Mouse (Mus musculus): ENCODE data around the gene Sptb. TPM values are rescaled to one million over a fixed set of nuclear protein-coding genes. Genes with fewer than 3 reads are reported as not detected.
A peak's percentile ranks its signal among the peaks of the same experiment; 100 is the strongest.

The Sptb gene
- polyA plus RNA-seq (2015; fragmentation: Nextera tagmentation; extraction: Ambion mirVana): 1.3 and 1.8 TPM in 2 replicates

- H3K27ac ChIP-seq (ENCODE audit: low read length): no peak within 1 kb of the TSS
- WGBS: under 1% methylated on average over 40 of the region's 40 CpGs
- H3K4me2 ChIP-seq (ENCODE audit: low read depth, low read length): peak within 1 kb of the TSS; percentile 100
- ATAC-seq (ENCODE audit: low read depth): peak; percentile 58; the same call in 1 of the 2 replicates
- H3K9ac ChIP-seq (ENCODE audit: low read length): peak within 1 kb of the TSS; percentile 71
- peaks cover 12% of the 10 kb centered on the region for H3K4me1 ChIP-seq (replicated peaks; ENCODE audit: control insufficient read depth, insufficient read depth, low read length)
- H3K27me3 ChIP-seq (ENCODE audit: control insufficient read depth, insufficient read depth, low read depth, low read length): peaks cover 43% of the 10 kb centered on the region
- H3K36me3 ChIP-seq (ENCODE audit: control insufficient read depth, insufficient read depth, low read length): no peaks in the 10 kb centered on the region
- H3K9me3 ChIP-seq (ENCODE audit: control insufficient read depth, low read length): no peaks in the 10 kb centered on the region
- H3K4me3 ChIP-seq (ENCODE audit: low read length): peak within 1 kb of the TSS; percentile 72
Measured at GRCm38 (mm10) chr12:76710351-76711100, at the start of gene Sptb. TSS of gene Sptb (minus strand) at chr12:76710547.

GRCm38 (mm10) chr12:76752652-76753318 lies 42.4 kb upstream of the Sptb start:
- H3K4me3 ChIP-seq (ENCODE audit: low read length): no peak overlapping the region
- H3K9me3 ChIP-seq (ENCODE audit: control insufficient read depth, low read length): 0 out of 2 replicates have a peak, but pooled peaks cover 4% of the 10 kb centered on the region
- no peak overlapping the region for H3K4me2 ChIP-seq (ENCODE audit: low read depth, low read length)
- H3K9ac ChIP-seq (ENCODE audit: low read length): no peak overlapping the region
- H3K27me3 ChIP-seq (ENCODE audit: control insufficient read depth, insufficient read depth, low read depth, low read length): no peaks in the 10 kb centered on the region
- H3K27ac ChIP-seq (ENCODE audit: low read length): no peak overlapping the region
- no peaks in the 10 kb centered on the region for H3K4me1 ChIP-seq (replicated peaks; ENCODE audit: control insufficient read depth, insufficient read depth, low read length)
- no peak for ATAC-seq (ENCODE audit: low read depth)
- no peaks in the 10 kb centered on the region for H3K36me3 ChIP-seq (ENCODE audit: control insufficient read depth, insufficient read depth, low read length)
- WGBS: 40% methylated on average over 14 of the region's 14 CpGs

GRCm38 (mm10) chr12:76750866-76751459 lies 40.6 kb upstream of the Sptb start:
- Histone ChIP-seq H3K9me3 (ENCODE audit: control insufficient read depth, low read length) (0 out of 2 replicates have a peak, but pooled peaks cover 4% of the 10 kb centered on the region), H3K27ac (ENCODE audit: low read length) (no peak overlapping the region), H3K4me1 (replicated peaks; ENCODE audit: control insufficient read depth, insufficient read depth, low read length) (no peaks in the 10 kb centered on the region), H3K36me3 (ENCODE audit: control insufficient read depth, insufficient read depth, low read length) (no peaks in the 10 kb centered on the region), H3K4me2 (ENCODE audit: low read depth, low read length) (no peak overlapping the region), H3K27me3 (ENCODE audit: control insufficient read depth, insufficient read depth, low read depth, low read length) (no peaks in the 10 kb centered on the region), H3K9ac (ENCODE audit: low read length) (no peak overlapping the region), H3K4me3 (ENCODE audit: low read length) (no peak overlapping the region)
- ATAC-seq (ENCODE audit: low read depth): no peak
- 79% methylated on average over 16 of the region's 16 CpGs for WGBS

DNA sequence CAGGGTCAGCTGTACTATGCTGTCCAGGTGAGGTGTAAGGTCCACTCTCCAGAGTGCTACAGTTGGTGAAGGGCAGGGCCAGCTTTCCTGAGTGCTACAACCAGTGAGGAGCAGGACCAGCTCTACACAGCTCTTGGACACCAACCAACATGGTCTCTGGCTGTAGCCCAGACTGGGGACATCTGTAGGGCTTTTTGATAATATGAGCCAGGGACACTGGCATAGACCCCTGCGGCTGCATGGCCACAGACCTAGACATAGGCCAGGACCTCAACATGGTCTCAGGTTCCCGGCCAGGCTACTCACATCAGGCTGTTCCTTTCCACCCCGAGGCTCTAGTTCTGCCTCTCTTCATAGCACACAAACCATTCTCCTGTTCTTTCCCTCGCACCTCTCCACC lies 17.6 kb upstream of the Sptb start:
- 75% methylated on average over 4 of the region's 4 CpGs for WGBS
- no peak for ATAC-seq (ENCODE audit: low read depth)

GRCm38 (mm10) chr12:76722026-76722425 lies 11.7 kb upstream of the Sptb start:
- H3K9me3 ChIP-seq (ENCODE audit: control insufficient read depth, low read length): no peaks in the 10 kb centered on the region
- no peak for ATAC-seq (ENCODE audit: low read depth)
- WGBS: 66% methylated on average over 3 of the region's 3 CpGs
- no peak overlapping the region for H3K4me3 ChIP-seq (ENCODE audit: low read length)
- H3K36me3 ChIP-seq (ENCODE audit: control insufficient read depth, insufficient read depth, low read length): no peaks in the 10 kb centered on the region
- no peaks in the 10 kb centered on the region for H3K4me1 ChIP-seq (replicated peaks; ENCODE audit: control insufficient read depth, insufficient read depth, low read length)
- no peak overlapping the region for H3K9ac ChIP-seq (ENCODE audit: low read length)
- no peak overlapping the region for H3K4me2 ChIP-seq (ENCODE audit: low read depth, low read length)
- no peaks in the 10 kb centered on the region for H3K27me3 ChIP-seq (ENCODE audit: control insufficient read depth, insufficient read depth, low read depth, low read length)
- H3K27ac ChIP-seq (ENCODE audit: low read length): no peak overlapping the region

More for the DNA sequence above, 17.6 kb upstream of the Sptb start:
- Histone ChIP-seq H3K4me1 (replicated peaks; ENCODE audit: control insufficient read depth, insufficient read depth, low read length) (no peaks in the 10 kb centered on the region), H3K36me3 (ENCODE audit: control insufficient read depth, insufficient read depth, low read length) (no peaks in the 10 kb centered on the region), H3K4me2 (ENCODE audit: low read depth, low read length) (no peak overlapping the region), H3K9ac (ENCODE audit: low read length) (no peak overlapping the region), H3K9me3 (ENCODE audit: control insufficient read depth, low read length) (peaks cover 2% of the 10 kb centered on the region; the same call in 1 of the 2 replicates), H3K27ac (ENCODE audit: low read length) (no peak overlapping the region), H3K4me3 (ENCODE audit: low read length) (no peak overlapping the region), H3K27me3 (ENCODE audit: control insufficient read depth, insufficient read depth, low read depth, low read length) (no peaks in the 10 kb centered on the region)

GRCm38 (mm10) chr12:76720572-76720971 lies 10.2 kb upstream of the Sptb start:
- no peak for ATAC-seq (ENCODE audit: low read depth)
- no peak overlapping the region for H3K9ac ChIP-seq (ENCODE audit: low read length)
- H3K9me3 ChIP-seq (ENCODE audit: control insufficient read depth, low read length): no peaks in the 10 kb centered on the region
- H3K4me1 ChIP-seq (replicated peaks; ENCODE audit: control insufficient read depth, insufficient read depth, low read length): no peaks in the 10 kb centered on the region
- H3K4me3 ChIP-seq (ENCODE audit: low read length): no peak overlapping the region
- no peak overlapping the region for H3K27ac ChIP-seq (ENCODE audit: low read length)
- H3K36me3 ChIP-seq (ENCODE audit: control insufficient read depth, insufficient read depth, low read length): no peaks in the 10 kb centered on the region
- H3K4me2 ChIP-seq (ENCODE audit: low read depth, low read length): no peak overlapping the region
- H3K27me3 ChIP-seq (ENCODE audit: control insufficient read depth, insufficient read depth, low read depth, low read length): no peaks in the 10 kb centered on the region

- Histone ChIP-seq H3K4me1 (replicated peaks; ENCODE audit: control insufficient read depth, insufficient read depth, low read length) (no peaks in the 10 kb centered on the region), H3K36me3 (ENCODE audit: control insufficient read depth, insufficient read depth, low read length) (no peaks in the 10 kb centered on the region), H3K4me3 (ENCODE audit: low read length) (no peak overlapping the region), H3K9ac (ENCODE audit: low read length) (no peak overlapping the region), H3K27me3 (ENCODE audit: control insufficient read depth, insufficient read depth, low read depth, low read length) (0 out of 2 replicates have a peak, but pooled peaks cover under 1% of the 10 kb centered on the region), H3K9me3 (ENCODE audit: control insufficient read depth, low read length) (no peaks in the 10 kb centered on the region), H3K4me2 (ENCODE audit: low read depth, low read length) (no peak overlapping the region), H3K27ac (ENCODE audit: low read length) (no peak overlapping the region)
- WGBS: 81% methylated on average over 4 of the region's 4 CpGs
- no peak for ATAC-seq (ENCODE audit: low read depth)
Measured at GRCm38 (mm10) chr12:76718384-76718783, 8.0 kb upstream of the Sptb start.

DNA sequence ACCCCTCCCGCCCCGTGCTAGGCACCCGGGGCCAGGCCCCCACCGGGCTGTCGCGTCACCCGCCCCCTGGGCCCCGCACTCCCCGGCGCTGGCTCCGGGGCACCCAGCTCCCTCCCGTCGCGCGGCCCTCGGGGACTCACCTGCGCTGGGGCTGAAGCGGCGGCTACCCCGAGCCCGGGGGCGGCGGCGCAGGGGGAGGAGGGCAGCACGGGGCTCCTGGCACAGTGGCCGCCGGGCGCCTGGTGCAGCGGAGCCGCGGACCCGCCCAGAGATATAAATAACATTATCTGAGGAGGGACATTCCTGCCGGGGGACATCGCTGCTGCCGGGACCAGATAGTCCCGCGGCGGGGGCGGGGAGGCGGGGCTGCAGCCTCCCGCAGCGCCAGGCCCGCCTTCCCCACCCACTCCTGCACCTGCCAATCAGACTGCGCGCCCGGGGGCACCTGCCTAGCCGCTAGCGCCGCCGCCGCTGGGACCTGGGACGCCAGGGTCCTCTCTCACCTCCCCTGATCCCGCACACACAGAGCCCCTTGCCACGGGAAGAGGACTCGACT lies 474 bp downstream of the Sptb start:
- peaks cover 12% of the 10 kb centered on the region for H3K4me1 ChIP-seq (replicated peaks; ENCODE audit: control insufficient read depth, insufficient read depth, low read length)
- peak overlapping the region; percentile 72 for H3K4me3 ChIP-seq (ENCODE audit: low read length)
- no peaks in the 10 kb centered on the region for H3K36me3 ChIP-seq (ENCODE audit: control insufficient read depth, insufficient read depth, low read length)
- H3K9me3 ChIP-seq (ENCODE audit: control insufficient read depth, low read length): no peaks in the 10 kb centered on the region
- peak overlapping the region; percentile 100 for H3K4me2 ChIP-seq (ENCODE audit: low read depth, low read length)
- H3K27me3 ChIP-seq (ENCODE audit: control insufficient read depth, insufficient read depth, low read depth, low read length): peaks cover 43% of the 10 kb centered on the region
- WGBS: 0% methylated on average over 34 of the region's 55 CpGs
- peak overlapping the region; percentile 71 for H3K9ac ChIP-seq (ENCODE audit: low read length)
- ATAC-seq (ENCODE audit: low read depth): peak; percentile 88
- H3K27ac ChIP-seq (ENCODE audit: low read length): no peak overlapping the region
